Mouse (Mus musculus) olfactory bulb, adult 2 months (tissue): ENCODE data around the gene Zfp365.

Source experiments
- CTCF ChIP-seq: fragments of 200-500 bp; IDR thresholded peaks from 2 replicates; pipeline ENCODE4 v1.5.1; 2012; ENCODE audit warnings: low read depth, mild to moderate bottlenecking, low read length, moderate library complexity; ENCODE audit not compliant: insufficient read depth
- POLR2A ChIP-seq: fragments of 200-500 bp; IDR thresholded peaks from 2 replicates; pipeline ENCODE4 v1.6.1; 2012; ENCODE audit warnings: mild to moderate bottlenecking, low read depth, low read length, moderate library complexity; ENCODE audit not compliant: insufficient read depth

DNA sequence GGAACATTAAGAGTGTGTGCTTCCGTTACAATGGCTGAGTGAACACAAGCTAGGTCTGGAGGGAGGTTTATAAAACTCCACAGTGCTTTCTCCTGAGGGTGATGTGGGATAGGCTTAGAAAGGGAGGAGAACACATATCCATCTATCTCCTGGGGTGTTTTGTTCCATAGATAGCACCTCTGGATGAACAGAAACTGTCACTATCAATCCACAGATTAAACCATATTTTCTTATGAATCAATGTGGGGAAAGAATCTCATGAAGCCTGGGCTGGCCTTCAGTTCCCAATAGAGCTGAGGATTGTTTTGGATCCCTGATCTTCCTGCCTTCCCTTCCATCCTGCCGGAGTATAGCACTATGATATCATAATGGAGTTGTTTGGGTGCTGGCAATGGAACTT lies 5.5 kb downstream of the Zfp365 start:
- no peak for TF ChIP-seq CTCF
- no peak for TF ChIP-seq POLR2A
